Mouse (Mus musculus) CD4-positive, CD25-positive, alpha-beta regulatory T cell (primary cell): Measurements from ENCODE around the gene Dntt. TPM values are rescaled to one million over a fixed set of nuclear protein-coding genes. Genes with fewer than 3 reads are reported as not detected.

Experiments
- polyA plus RNA-seq: library from polyadenylated mRNA; unstranded; fragments of 100-300 nt; shearing (Covaris generic); gene quantifications from one replicate; pipeline ENCODE4 v1.2.1, GENCODE M21; 2017

The Dntt gene
- polyA plus RNA-seq: 1.8 TPM

GRCm38 (mm10) chr19:41029219-41029618 is at the start of gene Dntt:
Gene Dntt (plus strand): TSS chr19:41029275.

GRCm38 (mm10) chr19:40994057-40994585 is 35.0 kb upstream of the Dntt start, which contains the start of gene Blnk:
Gene Blnk (minus strand): TSS chr19:40994535.

GRCm38 (mm10) chr19:41076906-41077305 is 47.8 kb downstream of the Dntt start, which contains the start of gene Opalin:
Gene Opalin (minus strand): TSS chr19:41077113.

Other genes starting within 250 kb of the Dntt start
- gene Ccnj, start 198.0 kb upstream of the Dntt start, polyA plus RNA-seq: 5.5 TPM
- gene Zfp518a, start 134.6 kb upstream of the Dntt start, polyA plus RNA-seq: 17.7 TPM
- 0.78 TPM for gene Blnk, start 34.7 kb upstream of the Dntt start, polyA plus RNA-seq
- gene Opalin, start 47.8 kb downstream of the Dntt start, polyA plus RNA-seq: not detected
- not detected for gene Tll2, start 177.6 kb downstream of the Dntt start, polyA plus RNA-seq
- gene Tm9sf3, start 234.7 kb downstream of the Dntt start, polyA plus RNA-seq: 276 TPM